Mouse (Mus musculus): ENCODE results near the gene Socs3.

GRCm38 (mm10) chr11:118008144-118008805, 38.4 kb upstream of the Socs3 start:
- TF ChIP-seq CTCF (IDR thresholded peaks at IDR 0.05; ENCODE audit: low read depth) (no peak), EP300 (optimal IDR thresholded peaks at IDR 0.05) (no peak)
